Mouse (Mus musculus): ENCODE data around the gene Med19.

DNA sequence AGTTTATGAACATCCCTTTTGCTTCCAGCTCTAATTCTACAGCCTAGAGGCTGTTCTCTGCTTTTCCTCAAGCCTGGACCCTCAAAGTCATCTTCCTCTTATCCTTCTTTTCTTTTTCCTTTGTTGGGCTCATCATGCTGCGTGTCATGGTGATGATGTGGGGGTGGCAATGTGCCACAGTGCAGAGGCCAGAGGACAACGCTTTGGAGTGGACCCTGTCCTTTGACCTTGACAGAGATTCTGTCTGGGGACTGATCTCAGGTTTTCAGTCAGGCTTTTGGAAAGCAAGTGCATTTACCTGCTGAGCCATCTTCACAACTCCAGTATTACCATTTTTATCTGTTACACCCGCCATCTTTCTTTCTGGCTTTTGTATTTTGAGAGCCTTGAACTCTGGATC is 53.0 kb downstream of the Med19 start:
- TF ChIP-seq CTCF (IDR thresholded peaks at IDR 0.05; ENCODE audit: low read depth) (no peak), EP300 (IDR thresholded peaks at IDR 0.05; ENCODE audit: low read depth) (no peak)
